Mouse (Mus musculus) heart, embryonic 13.5 days (tissue): Measurements from ENCODE around the gene Mpp2. TPM values are rescaled to one million over a fixed set of nuclear protein-coding genes. Genes with fewer than 3 reads are reported as not detected.
A peak's percentile ranks its signal among the peaks of the same experiment; 100 is the strongest.

Source experiments
- ATAC-seq: fragments of 200-750 bp; cut with Nextera tagmentation; 2 replicates; pipeline ENCODE4 v1.8.0; 2017; ENCODE audit warnings: moderate TSS enrichment; ENCODE audit not compliant: insufficient number of reproducible peaks, low FRiP score, low TSS enrichment; ENCODE audit errors: extremely low read depth
- H3K27ac ChIP-seq: fragments of 300-500 bp; sonication (generic); replicated peaks from 2 replicates; pipeline ENCODE4 v1.5.1; 2015; ENCODE audit warnings: moderate library complexity, mild to moderate bottlenecking, inconsistent platforms
- H3K27me3 ChIP-seq: fragments of 300-500 bp; sonication (generic); replicated peaks from 2 replicates; pipeline ENCODE4 v1.6.1; 2015; ENCODE audit warnings: mild to moderate bottlenecking, inconsistent platforms
- H3K36me3 ChIP-seq: fragments of 300-500 bp; sonication (generic); 2 replicates; pipeline ENCODE4 v1.6.1; 2015; ENCODE audit warnings: mild to moderate bottlenecking, inconsistent platforms
- H3K4me1 ChIP-seq: fragments of 300-500 bp; sonication (generic); 2 replicates; pipeline ENCODE4 v1.6.1; 2015; ENCODE audit warnings: inconsistent platforms
- H3K4me2 ChIP-seq: fragments of 300-500 bp; sonication (generic); 2 replicates; pipeline ENCODE4 v1.6.1; 2015; ENCODE audit warnings: inconsistent platforms, mild to moderate bottlenecking, moderate library complexity
- H3K4me3 ChIP-seq: fragments of 300-500 bp; sonication (generic); 2 replicates; pipeline ENCODE4 v1.5.1; 2015; ENCODE audit warnings: moderate library complexity, mild to moderate bottlenecking, inconsistent platforms
- H3K9ac ChIP-seq: fragments of 300-500 bp; sonication (generic); 2 replicates; pipeline ENCODE4 v1.6.1; 2015; ENCODE audit warnings: inconsistent platforms, mild to moderate bottlenecking, moderate library complexity
- H3K9me3 ChIP-seq: fragments of 300-500 bp; sonication (generic); 2 replicates; pipeline ENCODE4 v1.6.1; 2016; ENCODE audit warnings: inconsistent platforms
- WGBS: fragments of 180-500 bp; shearing (Covaris S2); methylation state at CpG from one replicate; pipeline ENCODE4 v1.1.7; 2015; ENCODE audit warnings: mixed read lengths; 5-methylcytosine and 5-hydroxymethylcytosine counted together
- polyA plus RNA-seq: library from polyadenylated mRNA; unstranded; fragments of >200 nt; fragmentation: Nextera tagmentation; extraction: Ambion mirVana; gene quantifications from 2 replicates; pipeline ENCODE4 v1.2.1, GENCODE M21; 2015

The Mpp2 gene
- polyA plus RNA-seq, 1 experiment from 2014 or later, result 11.0 TPM

DNA sequence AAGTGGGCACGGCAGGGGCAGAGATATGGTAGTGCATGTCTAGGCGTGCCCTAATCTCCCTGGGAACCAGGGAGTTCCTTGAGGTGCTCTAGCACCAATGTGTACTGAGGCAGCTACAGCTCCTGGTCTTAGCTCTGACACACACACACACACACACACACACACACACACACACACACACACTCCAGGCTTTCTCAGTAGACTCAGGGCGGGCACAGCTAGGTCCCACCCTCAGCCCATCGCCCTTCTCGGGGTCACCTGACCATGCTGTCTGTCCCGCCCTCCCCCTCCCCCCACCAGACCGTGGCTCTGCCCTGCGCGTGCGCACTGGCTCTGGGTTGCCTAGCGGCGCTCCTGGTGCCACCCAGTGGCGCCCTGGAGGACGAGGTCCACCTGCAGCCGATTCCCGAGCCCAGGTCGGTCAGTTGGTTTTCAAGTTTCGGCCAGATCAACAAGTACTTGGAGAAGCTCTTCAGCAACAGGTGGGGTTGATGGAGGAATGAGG lies 8.6 kb upstream of the Mpp2 start:
- 7% methylated on average over 18 of the region's 18 CpGs for WGBS
- peaks cover 29% of the 10 kb centered on the region for H3K4me1 ChIP-seq
- no peaks in the 10 kb centered on the region for H3K9me3 ChIP-seq
- no peaks in the 10 kb centered on the region for H3K36me3 ChIP-seq
- peak overlapping the region; percentile 36 for H3K4me3 ChIP-seq
- H3K27me3 ChIP-seq, result peaks cover 44% of the 10 kb centered on the region
- ATAC-seq, result peak; percentile 82
- no peak overlapping the region for H3K27ac ChIP-seq
- peak overlapping the region; percentile 68 for H3K4me2 ChIP-seq
- H3K9ac ChIP-seq, result peak overlapping the region; percentile 77

DNA sequence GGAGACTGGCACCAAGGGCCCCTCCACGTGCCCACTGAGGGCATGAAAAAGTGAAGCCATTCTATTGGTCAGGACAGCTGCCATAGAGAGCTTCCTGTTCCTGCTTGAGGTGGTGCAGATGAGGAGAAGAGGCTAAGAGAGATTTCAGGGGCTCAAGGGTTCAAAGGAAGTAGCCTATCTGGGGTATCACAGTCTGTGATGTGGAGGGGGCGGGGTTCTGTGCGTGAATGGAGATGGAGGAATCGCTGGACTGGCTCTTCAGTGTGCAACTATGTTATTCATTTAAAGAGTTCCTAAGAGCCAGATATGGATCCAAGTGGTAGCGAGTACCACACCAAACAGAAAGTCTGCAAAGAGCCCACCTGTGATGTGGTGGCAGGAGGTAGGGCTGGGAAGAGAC lies 8.1 kb upstream of the Mpp2 start:
- Histone ChIP-seq H3K4me2 (peak overlapping the region; percentile 68), H3K4me1 (peaks cover 27% of the 10 kb centered on the region), H3K27me3 (peaks cover 39% of the 10 kb centered on the region), H3K9me3 (no peaks in the 10 kb centered on the region), H3K9ac (0 out of 2 replicates have a peak overlapping the region, but pooled peaks have one; percentile 50), H3K4me3 (peak overlapping the region; percentile 36), H3K27ac (no peak overlapping the region), H3K36me3 (no peaks in the 10 kb centered on the region)
- no peak for ATAC-seq
- WGBS, result 61% methylated on average over 5 of the region's 5 CpGs

DNA sequence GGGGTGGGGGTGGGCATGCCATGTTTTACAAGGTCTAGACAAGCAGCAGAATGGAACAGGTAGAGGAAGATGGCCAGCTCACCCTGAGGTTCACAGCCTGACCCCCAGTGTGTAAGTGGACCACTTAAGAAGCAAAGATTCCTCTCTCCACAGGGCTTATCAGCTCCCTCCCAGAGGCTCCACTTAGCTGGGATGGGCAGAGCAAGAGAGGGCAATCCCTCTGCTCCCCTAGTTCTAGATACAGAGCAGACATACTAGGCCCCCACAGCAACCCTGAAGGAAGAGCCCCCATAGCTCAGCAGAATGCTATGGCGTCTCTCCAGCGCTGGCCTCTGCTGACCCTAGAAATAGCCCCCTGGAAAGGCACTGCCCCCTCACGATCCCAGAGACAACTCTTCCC lies 7.4 kb upstream of the Mpp2 start:
- Histone ChIP-seq H3K36me3 (no peaks in the 10 kb centered on the region), H3K4me1 (peaks cover 27% of the 10 kb centered on the region), H3K27ac (no peak overlapping the region), H3K27me3 (peaks cover 31% of the 10 kb centered on the region), H3K4me3 (no peak overlapping the region), H3K9ac (no peak overlapping the region), H3K4me2 (no peak overlapping the region), H3K9me3 (no peaks in the 10 kb centered on the region)
- ATAC-seq, result no peak
- 62% methylated on average over 3 of the region's 3 CpGs for WGBS

GRCm38 (mm10) chr11:102089088-102089808 lies 933 bp upstream of the Mpp2 start:
- peaks cover 5% of the 10 kb centered on the region for H3K36me3 ChIP-seq
- ATAC-seq, result peak; percentile 43; the same call in 1 of the 2 replicates
- under 1% methylated on average over 20 of the region's 20 CpGs for WGBS
- H3K9me3 ChIP-seq, result no peaks in the 10 kb centered on the region
- H3K4me3 ChIP-seq, result peak overlapping the region; percentile 83
- H3K27ac ChIP-seq, result peak overlapping the region; percentile 89
- peak overlapping the region; percentile 97 for H3K4me2 ChIP-seq
- no peaks in the 10 kb centered on the region for H3K27me3 ChIP-seq
- peaks cover 29% of the 10 kb centered on the region for H3K4me1 ChIP-seq
- peak overlapping the region; percentile 88 for H3K9ac ChIP-seq

GRCm38 (mm10) chr11:102087081-102087751 lies 1.1 kb downstream of the Mpp2 start:
- Histone ChIP-seq H3K4me2 (peak overlapping the region; percentile 97), H3K27me3 (no peaks in the 10 kb centered on the region), H3K4me3 (peak overlapping the region; percentile 83), H3K27ac (peak overlapping the region; percentile 89), H3K36me3 (peaks cover 10% of the 10 kb centered on the region), H3K4me1 (peaks cover 35% of the 10 kb centered on the region), H3K9me3 (no peaks in the 10 kb centered on the region), H3K9ac (peak overlapping the region; percentile 88)
- ATAC-seq, result peak; percentile 52
- under 1% methylated on average over 39 of the region's 39 CpGs for WGBS

DNA sequence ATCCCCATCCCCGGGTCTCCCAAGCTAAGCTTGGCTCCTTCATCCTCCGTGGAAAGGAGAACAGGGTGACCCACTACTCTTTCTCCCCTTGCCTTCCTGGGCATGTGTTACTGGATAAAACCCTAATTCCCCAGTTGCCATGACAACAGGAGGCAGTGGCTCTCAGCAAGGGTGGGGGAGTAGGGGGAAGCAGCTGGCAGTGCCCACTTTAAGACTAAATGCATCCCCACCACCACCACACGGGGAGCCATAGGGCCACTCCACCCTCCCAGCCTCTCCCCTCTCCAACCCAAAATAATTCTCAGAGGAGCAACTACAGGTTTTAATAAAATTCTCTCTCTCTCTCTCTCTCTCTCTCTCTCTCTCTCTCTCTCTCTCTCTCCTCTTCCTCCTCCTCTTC lies 2.0 kb downstream of the Mpp2 start:
- ATAC-seq, result no peak
- WGBS, result 21% methylated on average over 3 of the region's 3 CpGs
- peak overlapping the region; percentile 97 for H3K4me2 ChIP-seq
- H3K27ac ChIP-seq, result peak overlapping the region; percentile 89; the same call in 1 of the 2 replicates
- H3K9ac ChIP-seq, result peak overlapping the region; percentile 88
- peaks cover 10% of the 10 kb centered on the region for H3K36me3 ChIP-seq
- H3K4me1 ChIP-seq, result peaks cover 40% of the 10 kb centered on the region
- no peaks in the 10 kb centered on the region for H3K9me3 ChIP-seq
- no peaks in the 10 kb centered on the region for H3K27me3 ChIP-seq
- H3K4me3 ChIP-seq, result peak overlapping the region; percentile 83

DNA sequence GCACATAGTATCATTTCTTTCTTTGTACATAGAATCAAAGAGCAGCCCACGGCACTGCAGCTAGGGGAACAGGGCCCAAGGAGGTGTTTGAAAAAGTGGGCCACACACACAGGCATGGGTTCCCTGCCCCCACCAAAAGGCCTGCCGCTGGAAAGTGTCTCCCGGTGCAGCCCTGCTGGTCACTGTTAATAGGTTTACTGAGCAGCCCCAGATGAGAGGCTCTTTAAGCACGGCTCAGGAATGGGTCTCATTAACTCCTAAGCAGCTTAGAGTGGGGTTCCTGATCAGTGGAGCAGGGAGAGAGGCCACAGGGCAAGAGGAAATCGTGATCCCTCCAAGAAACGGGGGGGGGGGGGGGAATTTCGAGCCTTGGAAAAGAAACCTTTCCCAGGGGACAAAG lies 4.2 kb downstream of the Mpp2 start:
- Histone ChIP-seq H3K4me3 (no peak overlapping the region), H3K27ac (no peak overlapping the region), H3K27me3 (peaks cover 4% of the 10 kb centered on the region; the same call in 1 of the 2 replicates), H3K4me2 (no peak overlapping the region), H3K9me3 (no peaks in the 10 kb centered on the region), H3K4me1 (peaks cover 32% of the 10 kb centered on the region), H3K9ac (no peak overlapping the region), H3K36me3 (peaks cover 17% of the 10 kb centered on the region)
- no peak for ATAC-seq
- 62% methylated on average over 7 of the region's 7 CpGs for WGBS

- Histone ChIP-seq H3K4me2 (no peak overlapping the region), H3K4me3 (no peak overlapping the region), H3K27me3 (peaks cover 4% of the 10 kb centered on the region; the same call in 1 of the 2 replicates), H3K36me3 (peaks cover 26% of the 10 kb centered on the region), H3K9ac (no peak overlapping the region), H3K27ac (no peak overlapping the region), H3K9me3 (no peaks in the 10 kb centered on the region), H3K4me1 (peaks cover 30% of the 10 kb centered on the region)
- no peak for ATAC-seq
- 58% methylated on average over 4 of the region's 4 CpGs for WGBS
These were observed 5.1 kb downstream of the Mpp2 start for GRCm38 (mm10) chr11:102083193-102083592.

GRCm38 (mm10) chr11:102082322-102082721 lies 6.0 kb downstream of the Mpp2 start:
- H3K4me1 ChIP-seq, result peaks cover 30% of the 10 kb centered on the region
- H3K27ac ChIP-seq, result no peak overlapping the region
- H3K4me3 ChIP-seq, result peak overlapping the region; percentile 50
- peaks cover 4% of the 10 kb centered on the region; the same call in 1 of the 2 replicates for H3K27me3 ChIP-seq
- peak overlapping the region; percentile 80 for H3K9ac ChIP-seq
- H3K9me3 ChIP-seq, result no peaks in the 10 kb centered on the region
- peak overlapping the region; percentile 84 for H3K4me2 ChIP-seq
- peak; percentile 53; the same call in 1 of the 2 replicates for ATAC-seq
- WGBS, result 2% methylated on average over 18 of the region's 18 CpGs
- H3K36me3 ChIP-seq, result peaks cover 33% of the 10 kb centered on the region

- Histone ChIP-seq H3K4me2 (no peak overlapping the region), H3K4me3 (no peak overlapping the region), H3K27ac (no peak overlapping the region), H3K9ac (no peak overlapping the region), H3K9me3 (no peaks in the 10 kb centered on the region), H3K36me3 (peaks cover 38% of the 10 kb centered on the region; the same call in 1 of the 2 replicates), H3K4me1 (peaks cover 11% of the 10 kb centered on the region), H3K27me3 (no peaks in the 10 kb centered on the region)
- WGBS, result 86% methylated on average over 14 of the region's 14 CpGs
- ATAC-seq, result no peak
These were observed 14.6 kb downstream of the Mpp2 start for GRCm38 (mm10) chr11:102073722-102074121.

DNA sequence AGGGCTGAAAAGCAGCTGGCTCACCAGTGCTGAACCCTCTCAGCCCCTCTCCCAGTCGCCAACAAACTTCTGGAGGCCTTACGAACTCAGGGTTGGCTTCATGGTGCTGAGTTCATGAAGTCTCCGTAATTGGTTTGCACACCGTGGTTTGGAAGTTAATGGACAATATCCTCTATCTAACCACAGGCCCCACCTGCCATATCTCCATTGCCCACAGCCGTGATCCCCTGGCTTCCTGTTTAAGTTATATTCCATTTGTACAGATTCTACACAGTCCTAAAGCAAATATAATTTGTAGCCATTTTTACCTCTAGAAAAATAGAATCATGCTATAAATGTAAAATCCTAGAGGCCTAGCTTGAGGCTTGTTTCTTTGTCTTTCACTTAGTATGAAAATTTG lies 15.6 kb downstream of the Mpp2 start:
- WGBS, result 68% methylated on average over 5 of the region's 5 CpGs
- H3K27ac ChIP-seq, result no peak overlapping the region
- H3K4me1 ChIP-seq, result peaks cover 11% of the 10 kb centered on the region
- H3K36me3 ChIP-seq, result peaks cover 30% of the 10 kb centered on the region; the same call in 1 of the 2 replicates
- ATAC-seq, result no peak
- H3K27me3 ChIP-seq, result no peaks in the 10 kb centered on the region
- no peaks in the 10 kb centered on the region for H3K9me3 ChIP-seq
- no peak overlapping the region for H3K4me3 ChIP-seq
- no peak overlapping the region for H3K4me2 ChIP-seq
- H3K9ac ChIP-seq, result no peak overlapping the region
